Mouse (Mus musculus): ENCODE results near the gene Crisp2. TPM values are rescaled to one million over a fixed set of nuclear protein-coding genes. Genes with fewer than 3 reads are reported as not detected.

Gene Crisp2
- polyA plus RNA-seq, 1 experiment = not detected

- no peaks in the 10 kb centered on the region for H3K4me1 ChIP-seq (ENCODE audit: control insufficient read depth, insufficient read depth, low read length)
- H3K4me3 ChIP-seq (replicated peaks; ENCODE audit: extremely low read depth, low read depth, low read length) = no peak within 1 kb of the TSS
- no peak for DNase-seq
- no peak for TF ChIP-seq CTCF (IDR thresholded peaks at IDR 0.05; ENCODE audit: insufficient read depth, low read length)
- no peak for TF ChIP-seq POLR2A (IDR thresholded peaks at IDR 0.05; ENCODE audit: borderline replicate concordance, extremely low read depth, low read depth, low read length)
- WGBS = 32% methylated on average over 1 of the region's 1 CpGs
Measured at GRCm38 (mm10) chr17:40810934-40811333, 4.1 kb upstream of the Crisp2 start, which contains the start of gene Rhag. Gene Rhag, plus strand, starts transcription at chr17:40811126.

DNA sequence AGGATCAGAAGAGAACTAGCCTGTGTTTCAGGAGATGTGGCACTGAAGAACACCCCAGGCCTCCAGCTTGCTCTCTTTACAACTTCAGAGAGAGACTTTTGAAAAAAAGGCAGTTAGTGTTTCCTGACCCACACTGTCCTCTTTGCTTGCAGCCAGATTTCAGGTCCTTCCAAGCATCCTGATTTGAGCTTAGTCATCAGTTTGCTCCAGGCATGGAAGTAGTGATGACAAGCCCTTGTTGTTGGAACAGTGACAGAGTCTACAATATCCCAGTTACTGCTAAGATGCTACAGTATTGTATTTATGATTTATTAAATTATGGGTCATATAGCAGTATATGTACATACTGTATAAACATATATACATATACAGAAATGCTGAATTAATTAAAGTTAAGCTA lies 1.3 kb upstream of the Crisp2 start:
- DNase-seq = no peak
- TF ChIP-seq CTCF (IDR thresholded peaks at IDR 0.05; ENCODE audit: insufficient read depth, low read length) (no peak), POLR2A (IDR thresholded peaks at IDR 0.05; ENCODE audit: borderline replicate concordance, extremely low read depth, low read depth, low read length) (no peak)
- H3K4me3 ChIP-seq (replicated peaks; ENCODE audit: extremely low read depth, low read depth, low read length) = no peak overlapping the region

GRCm38 (mm10) chr17:40806550-40806949 lies 253 bp downstream of the Crisp2 start:
- peak; percentile 16 for DNase-seq
- TF ChIP-seq POLR2A (IDR thresholded peaks at IDR 0.05; ENCODE audit: borderline replicate concordance, extremely low read depth, low read depth, low read length) (no peak), CTCF (IDR thresholded peaks at IDR 0.05; ENCODE audit: insufficient read depth, low read length) (no peak)
- Histone ChIP-seq H3K4me3 (replicated peaks; ENCODE audit: extremely low read depth, low read depth, low read length) (no peak overlapping the region), H3K4me1 (ENCODE audit: control insufficient read depth, insufficient read depth, low read length) (no peaks in the 10 kb centered on the region)
- 21% methylated on average over 3 of the region's 3 CpGs for WGBS

More for the DNA sequence above, 1.3 kb upstream of the Crisp2 start:
- no peaks in the 10 kb centered on the region for H3K4me1 ChIP-seq (ENCODE audit: control insufficient read depth, insufficient read depth, low read length)

GRCm38 (mm10) chr17:40802707-40803340 lies 4.0 kb downstream of the Crisp2 start:
- Histone ChIP-seq H3K4me3 (replicated peaks; ENCODE audit: extremely low read depth, low read depth, low read length) (no peak overlapping the region), H3K4me1 (ENCODE audit: control insufficient read depth, insufficient read depth, low read length) (no peaks in the 10 kb centered on the region)
- TF ChIP-seq CTCF (IDR thresholded peaks at IDR 0.05; ENCODE audit: insufficient read depth, low read length) (no peak), POLR2A (IDR thresholded peaks at IDR 0.05; ENCODE audit: borderline replicate concordance, extremely low read depth, low read depth, low read length) (no peak)
- 74% methylated on average over 3 of the region's 3 CpGs for WGBS
- no peak for DNase-seq

DNA sequence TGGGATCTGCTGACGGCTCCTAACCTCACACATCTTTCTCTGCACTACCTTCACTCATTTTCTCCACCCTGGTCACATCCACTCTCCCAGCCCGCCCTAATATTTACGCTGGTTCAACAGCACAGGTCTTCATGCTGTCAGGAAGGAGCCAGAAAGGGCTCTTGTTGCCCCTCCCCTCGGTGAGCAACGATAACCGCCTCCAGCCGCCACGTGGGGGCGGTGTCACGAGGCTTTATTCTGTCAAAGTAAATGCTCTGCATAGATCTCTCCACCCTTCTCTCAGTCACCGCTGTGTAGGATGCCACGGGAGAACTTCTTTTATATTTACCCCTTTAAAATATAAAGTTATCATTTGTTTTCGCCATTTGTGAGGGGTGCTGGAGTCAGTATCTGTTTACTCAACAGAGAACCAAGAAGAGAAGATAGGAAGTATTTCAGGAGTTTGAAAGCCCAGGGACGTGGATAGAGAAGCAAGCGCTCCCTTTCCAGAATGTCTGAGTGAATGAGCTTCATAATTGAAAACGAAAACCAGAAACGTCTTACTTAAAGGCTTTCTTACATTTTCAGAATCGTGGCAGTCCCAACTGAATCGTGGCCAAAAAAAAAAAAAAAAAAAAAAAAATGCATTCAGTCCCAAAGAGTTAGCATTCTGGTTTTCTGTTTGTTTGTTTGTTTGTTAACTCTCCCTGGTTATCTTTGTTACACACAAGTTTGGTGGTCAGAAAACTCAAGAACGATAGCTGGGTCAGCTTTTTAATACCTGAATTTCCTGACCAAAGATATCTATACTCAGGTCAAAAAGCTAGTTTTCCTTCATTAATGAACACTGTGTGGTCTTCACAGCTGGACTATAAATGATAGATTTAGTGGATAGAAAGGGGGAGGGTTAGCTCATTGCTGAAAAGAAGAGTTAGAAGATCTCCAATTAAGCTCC lies 12.6 kb downstream of the Crisp2 start:
- TF ChIP-seq POLR2A (IDR thresholded peaks at IDR 0.05; ENCODE audit: borderline replicate concordance, extremely low read depth, low read depth, low read length) (no peak), CTCF (IDR thresholded peaks at IDR 0.05; ENCODE audit: insufficient read depth, low read length) (peak; percentile 23; the same call in 1 of the 2 replicates)

DNA sequence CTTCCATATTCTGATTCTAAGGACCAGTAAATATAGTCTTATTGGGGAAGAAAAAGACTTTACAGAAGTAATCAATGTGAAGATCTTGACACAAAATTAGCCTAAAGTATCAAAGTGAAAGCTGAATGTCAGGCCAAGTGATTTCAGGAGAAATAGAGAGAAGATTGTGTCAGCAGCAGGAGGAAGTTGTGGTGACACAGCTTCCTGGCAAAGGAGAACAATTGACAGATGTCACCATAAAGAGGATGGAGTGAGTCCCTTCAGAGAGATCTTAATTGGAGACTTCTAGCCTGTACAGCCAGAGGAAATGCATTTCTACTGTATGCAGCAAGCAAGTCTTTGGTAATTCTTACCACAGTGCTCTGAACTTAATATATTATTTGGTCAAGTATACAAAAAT lies 16.9 kb downstream of the Crisp2 start:
- no peak for DNase-seq

More for the DNA sequence above, 12.6 kb downstream of the Crisp2 start:
- Histone ChIP-seq H3K4me3 (replicated peaks; ENCODE audit: extremely low read depth, low read depth, low read length) (no peak overlapping the region), H3K4me1 (ENCODE audit: control insufficient read depth, insufficient read depth, low read length) (no peaks in the 10 kb centered on the region)
- WGBS = 44% methylated on average over 20 of the region's 20 CpGs
- DNase-seq = peak; percentile 58

DNA sequence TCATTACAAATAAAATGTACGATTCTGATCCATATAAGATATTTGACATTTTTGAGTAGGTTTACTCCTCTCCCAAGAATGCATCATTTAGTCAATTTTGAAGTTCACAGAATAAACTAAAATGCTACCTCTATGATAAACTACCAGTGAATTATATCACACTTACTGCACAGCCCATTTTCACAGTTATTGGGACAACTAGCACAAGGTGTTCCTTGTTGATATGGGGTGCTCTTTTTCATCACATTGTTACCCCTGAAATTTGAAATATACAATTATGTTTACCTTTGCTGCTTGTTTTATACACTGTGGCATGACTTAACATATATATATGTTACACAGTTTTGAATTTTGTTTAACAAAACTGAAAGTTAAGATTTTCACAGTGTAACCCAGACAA lies 39.7 kb downstream of the Crisp2 start:
- no peak for TF ChIP-seq CTCF (IDR thresholded peaks at IDR 0.05; ENCODE audit: insufficient read depth, low read length)
- TF ChIP-seq POLR2A (IDR thresholded peaks at IDR 0.05; ENCODE audit: borderline replicate concordance, extremely low read depth, low read depth, low read length) = no peak
- 82% methylated on average over 1 of the region's 1 CpGs for WGBS
- DNase-seq = no peak
- no peak overlapping the region for H3K4me3 ChIP-seq (replicated peaks; ENCODE audit: extremely low read depth, low read depth, low read length)
- no peaks in the 10 kb centered on the region for H3K4me1 ChIP-seq (ENCODE audit: control insufficient read depth, insufficient read depth, low read length)

More for the DNA sequence above, 16.9 kb downstream of the Crisp2 start:
- Histone ChIP-seq H3K4me3 (replicated peaks; ENCODE audit: extremely low read depth, low read depth, low read length) (no peak overlapping the region), H3K4me1 (ENCODE audit: control insufficient read depth, insufficient read depth, low read length) (no peaks in the 10 kb centered on the region)
- TF ChIP-seq POLR2A (IDR thresholded peaks at IDR 0.05; ENCODE audit: borderline replicate concordance, extremely low read depth, low read depth, low read length) = no peak
- TF ChIP-seq CTCF (IDR thresholded peaks at IDR 0.05; ENCODE audit: insufficient read depth, low read length) = no peak

GRCm38 (mm10) chr17:40763662-40764061 lies 43.1 kb downstream of the Crisp2 start:
- DNase-seq = no peak
- Histone ChIP-seq H3K4me1 (ENCODE audit: control insufficient read depth, insufficient read depth, low read length) (no peaks in the 10 kb centered on the region), H3K4me3 (replicated peaks; ENCODE audit: extremely low read depth, low read depth, low read length) (no peak overlapping the region)
- TF ChIP-seq POLR2A (IDR thresholded peaks at IDR 0.05; ENCODE audit: borderline replicate concordance, extremely low read depth, low read depth, low read length) (no peak), CTCF (IDR thresholded peaks at IDR 0.05; ENCODE audit: insufficient read depth, low read length) (no peak)
- 65% methylated on average over 4 of the region's 4 CpGs for WGBS

- H3K4me1 ChIP-seq (ENCODE audit: control insufficient read depth, insufficient read depth, low read length) = no peaks in the 10 kb centered on the region
- no peak overlapping the region for H3K4me3 ChIP-seq (replicated peaks; ENCODE audit: extremely low read depth, low read depth, low read length)
- TF ChIP-seq POLR2A (IDR thresholded peaks at IDR 0.05; ENCODE audit: borderline replicate concordance, extremely low read depth, low read depth, low read length) (no peak), CTCF (IDR thresholded peaks at IDR 0.05; ENCODE audit: insufficient read depth, low read length) (no peak)
- WGBS = 38% methylated on average over 4 of the region's 4 CpGs
- no peak for DNase-seq
Measured at GRCm38 (mm10) chr17:40731724-40732123, 75.1 kb downstream of the Crisp2 start.
